Mouse (Mus musculus) gastrocnemius, adult 18-20 months (tissue): ENCODE results near the gene Lgi1. TPM values are rescaled to one million over a fixed set of nuclear protein-coding genes. Genes with fewer than 3 reads are reported as not detected.

Source experiments
- DNase-seq: peaks from one replicate; pipeline ENCODE4 v3.0.0; 2021; ENCODE audit warnings: low spot score
- total RNA-seq, 2 experiments: library from RNA; stranded (reverse); gene quantifications; 2 replicates each; pipeline ENCODE4 v1.2.3; 2021

Lgi1 gene
- total RNA-seq, 2 experiments from 2014 or later: 4.3 to 6.8 TPM

- DNase-seq: no peak
Measured at GRCm38 (mm10) chr19:38325029-38325398, 60.7 kb downstream of the Lgi1 start.

- DNase-seq: no peak
Measured at GRCm38 (mm10) chr19:38325854-38326253, 61.5 kb downstream of the Lgi1 start.

GRCm38 (mm10) chr19:38327002-38327401, 62.7 kb downstream of the Lgi1 start:
- no peak for DNase-seq

GRCm38 (mm10) chr19:38328010-38328409, 63.7 kb downstream of the Lgi1 start:
- no peak for DNase-seq

- no peak for DNase-seq
Measured at GRCm38 (mm10) chr19:38329257-38329656, 64.9 kb downstream of the Lgi1 start.

GRCm38 (mm10) chr19:38331072-38331471, 66.7 kb downstream of the Lgi1 start:
- DNase-seq: no peak

GRCm38 (mm10) chr19:38332245-38332644, 67.9 kb downstream of the Lgi1 start:
- DNase-seq: no peak

- DNase-seq: no peak
Measured at GRCm38 (mm10) chr19:38332820-38333219, 68.5 kb downstream of the Lgi1 start.

- no peak for DNase-seq
Measured at GRCm38 (mm10) chr19:38336553-38336952, 72.2 kb downstream of the Lgi1 start.

- no peak for DNase-seq
Measured at GRCm38 (mm10) chr19:38337332-38337731, 73.0 kb downstream of the Lgi1 start.

GRCm38 (mm10) chr19:38339734-38340133, 75.4 kb downstream of the Lgi1 start:
- no peak for DNase-seq

GRCm38 (mm10) chr19:38343246-38343645, 78.9 kb downstream of the Lgi1 start:
- DNase-seq: no peak

GRCm38 (mm10) chr19:38348271-38349012, 84.1 kb downstream of the Lgi1 start:
- no peak for DNase-seq

GRCm38 (mm10) chr19:38349013-38349341, 84.6 kb downstream of the Lgi1 start:
- DNase-seq: no peak

- no peak for DNase-seq
Measured at GRCm38 (mm10) chr19:38351202-38351601, 86.9 kb downstream of the Lgi1 start.

GRCm38 (mm10) chr19:38351728-38352127, 87.4 kb downstream of the Lgi1 start:
- DNase-seq: no peak

- peak; percentile 26 for DNase-seq
Measured at GRCm38 (mm10) chr19:38352495-38353130, 88.3 kb downstream of the Lgi1 start.

- no peak for DNase-seq
Measured at GRCm38 (mm10) chr19:38354279-38354678, 89.9 kb downstream of the Lgi1 start.

- DNase-seq: no peak
Measured at GRCm38 (mm10) chr19:38354819-38355360, 90.6 kb downstream of the Lgi1 start.

GRCm38 (mm10) chr19:38356211-38356828, 92.0 kb downstream of the Lgi1 start:
- DNase-seq: no peak

GRCm38 (mm10) chr19:38357956-38358623, 93.8 kb downstream of the Lgi1 start:
- no peak for DNase-seq

GRCm38 (mm10) chr19:38359287-38359686, 95.0 kb downstream of the Lgi1 start:
- no peak for DNase-seq
